Mouse (Mus musculus): ENCODE data around the gene Pars2.
A peak's percentile ranks its signal among the peaks of the same experiment; 100 is the strongest.

Gene Pars2

GRCm38 (mm10) chr4:106634086-106634479 is 16.8 kb upstream of the Pars2 start:
- no peak for DNase-seq (ENCODE audit: low spot score)

DNA sequence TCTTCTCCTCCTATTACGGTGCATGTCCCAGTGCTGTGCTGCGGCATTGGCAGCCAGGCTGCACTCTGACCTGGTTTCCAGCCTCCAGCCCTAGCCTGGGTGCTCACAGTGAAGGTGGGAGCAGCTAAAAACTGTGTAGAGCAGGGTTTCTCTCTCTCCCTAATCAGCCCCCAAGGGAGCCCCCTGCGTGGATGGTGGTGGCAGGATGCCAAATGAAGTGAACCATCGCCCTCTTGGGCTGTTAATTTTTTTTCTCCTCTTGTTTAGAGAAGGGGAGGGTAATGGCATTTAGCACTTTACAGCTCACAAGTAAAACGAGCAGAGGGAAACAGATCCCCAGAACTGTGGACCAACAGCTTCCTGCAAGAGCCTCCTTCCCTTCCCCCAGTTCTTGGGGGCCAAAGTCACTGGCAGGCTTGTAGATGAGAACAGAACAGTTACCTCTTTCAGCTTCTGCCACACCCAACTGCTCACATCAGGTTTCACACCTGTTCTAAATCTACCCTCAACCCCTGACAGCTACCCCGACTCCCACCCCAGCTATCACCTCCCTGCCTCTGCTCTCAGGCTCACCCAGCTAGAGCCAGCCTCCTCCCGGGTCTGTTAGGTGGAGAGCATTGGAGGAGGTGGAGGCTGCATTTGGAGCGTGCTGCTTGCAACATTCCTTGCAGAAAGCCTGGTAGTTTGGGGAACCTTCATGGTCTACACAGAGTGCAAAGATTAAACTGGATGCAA is 7.2 kb upstream of the Pars2 start:
- DNase-seq (ENCODE audit: low spot score): peak; percentile 37

DNA sequence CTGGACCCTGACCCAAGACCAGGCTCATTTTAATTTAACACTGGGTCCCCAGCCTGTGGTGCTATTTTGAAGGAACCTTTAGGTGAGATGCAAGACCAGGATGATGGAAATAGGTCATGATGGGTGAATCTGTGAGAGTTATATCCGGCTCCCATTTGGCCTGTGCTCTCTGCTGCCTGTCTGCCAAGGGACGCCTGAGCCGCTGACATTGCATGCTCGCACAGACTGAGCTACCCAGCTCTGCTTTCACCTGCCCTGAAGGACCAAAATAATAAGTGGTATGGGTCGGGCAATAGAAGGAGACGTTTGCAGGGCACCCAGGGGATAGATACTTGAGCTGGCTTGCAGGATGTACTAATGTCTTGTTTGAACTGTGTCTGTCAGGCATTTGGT is 6.7 kb upstream of the Pars2 start:
- no peak for DNase-seq (ENCODE audit: low spot score)

GRCm38 (mm10) chr4:106645797-106646196 is 5.1 kb upstream of the Pars2 start:
- no peak for DNase-seq (ENCODE audit: low spot score)

- DNase-seq (ENCODE audit: low spot score): no peak
These were observed 3.7 kb upstream of the Pars2 start for GRCm38 (mm10) chr4:106647137-106647536.

GRCm38 (mm10) chr4:106652546-106652945 is 1.7 kb downstream of the Pars2 start:
- DNase-seq (ENCODE audit: low spot score): no peak

DNA sequence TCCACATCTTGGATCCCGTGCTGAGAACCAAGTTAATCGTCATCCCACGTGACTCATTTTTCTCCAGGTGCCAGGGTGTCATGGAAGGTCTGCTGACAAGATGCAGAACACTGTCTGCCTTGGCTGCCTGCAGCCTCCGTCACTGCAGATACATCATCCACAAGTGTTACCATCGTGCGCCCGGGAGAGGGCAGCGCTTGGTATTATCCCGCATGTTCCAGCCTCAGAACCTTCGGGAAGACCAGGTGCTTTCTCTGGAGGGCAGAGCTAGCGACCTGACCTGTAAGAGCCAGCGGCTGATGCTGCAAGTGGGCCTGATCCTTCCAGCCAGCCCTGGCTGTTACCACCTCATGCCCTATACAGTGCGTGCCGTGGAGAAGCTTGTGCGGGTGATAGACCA is 2.2 kb downstream of the Pars2 start:
- DNase-seq (ENCODE audit: low spot score): no peak

GRCm38 (mm10) chr4:106655681-106656080 is 4.8 kb downstream of the Pars2 start:
- no peak for DNase-seq (ENCODE audit: low spot score)

- no peak for DNase-seq (ENCODE audit: low spot score)
These were observed 13.1 kb downstream of the Pars2 start for GRCm38 (mm10) chr4:106663956-106664470.

DNA sequence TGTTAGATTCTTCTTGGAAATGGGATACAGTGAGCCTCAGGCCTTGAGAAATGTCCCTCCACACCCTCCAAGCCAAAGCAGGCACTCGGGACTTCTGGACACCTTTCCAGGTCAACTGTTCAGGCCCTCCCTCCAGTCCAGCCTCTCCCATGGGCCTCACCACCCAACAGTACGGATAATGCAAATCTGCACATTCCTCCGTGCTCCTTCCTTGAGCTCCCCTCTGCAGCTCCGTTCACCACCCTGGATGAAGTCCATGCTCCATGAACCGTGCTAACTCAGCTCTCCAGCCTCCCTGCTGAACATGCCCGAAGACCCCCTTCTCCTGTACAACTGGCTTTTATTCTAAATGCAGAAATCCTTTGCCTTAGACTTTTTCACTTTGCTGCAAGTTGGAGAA is 13.8 kb downstream of the Pars2 start:
- DNase-seq (ENCODE audit: low spot score): no peak

GRCm38 (mm10) chr4:106665269-106665668 is 14.4 kb downstream of the Pars2 start:
- DNase-seq (ENCODE audit: low spot score): peak; percentile 63

DNA sequence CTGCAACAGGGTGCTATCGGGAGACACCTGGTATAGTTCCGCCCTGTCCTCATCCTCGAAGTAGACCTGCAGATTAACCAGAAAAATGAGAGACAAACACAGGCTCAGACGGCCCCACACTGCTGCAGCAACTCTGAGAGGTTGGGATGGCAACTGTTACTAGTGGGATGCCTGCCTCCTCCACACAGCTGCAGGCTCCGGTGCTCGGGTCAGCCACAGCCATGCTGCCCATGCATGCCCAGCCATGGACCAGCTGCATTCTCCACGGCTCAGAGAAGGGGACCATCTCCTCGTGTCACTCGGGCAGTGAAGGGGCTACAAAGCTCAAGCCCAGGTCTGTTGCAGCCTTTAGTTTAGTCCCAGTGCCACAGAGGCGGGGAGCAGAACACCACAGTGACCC is 14.8 kb downstream of the Pars2 start:
- no peak for DNase-seq (ENCODE audit: low spot score)

DNA sequence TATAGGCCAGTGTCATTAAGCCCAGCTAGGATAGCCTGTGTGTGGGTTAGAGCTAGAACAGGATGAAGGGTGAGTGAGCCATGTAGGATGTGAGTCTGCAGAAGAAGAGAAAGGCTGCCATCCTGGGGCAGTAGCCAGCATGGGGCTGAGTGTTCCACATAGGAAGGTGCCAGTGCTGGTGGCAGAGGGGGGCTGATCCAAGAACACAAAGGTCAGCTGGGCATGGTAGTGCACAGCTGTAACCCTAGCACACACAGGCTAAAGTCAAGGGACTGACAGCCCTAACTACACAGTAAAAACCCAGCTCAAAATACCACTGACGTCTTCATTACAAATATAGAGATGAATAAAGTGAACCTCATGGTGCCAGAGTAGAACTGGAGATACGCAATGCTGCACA is 15.7 kb downstream of the Pars2 start:
- DNase-seq (ENCODE audit: low spot score): no peak

- no peak for DNase-seq (ENCODE audit: low spot score)
These were observed 25.9 kb downstream of the Pars2 start for GRCm38 (mm10) chr4:106676749-106677148.

DNA sequence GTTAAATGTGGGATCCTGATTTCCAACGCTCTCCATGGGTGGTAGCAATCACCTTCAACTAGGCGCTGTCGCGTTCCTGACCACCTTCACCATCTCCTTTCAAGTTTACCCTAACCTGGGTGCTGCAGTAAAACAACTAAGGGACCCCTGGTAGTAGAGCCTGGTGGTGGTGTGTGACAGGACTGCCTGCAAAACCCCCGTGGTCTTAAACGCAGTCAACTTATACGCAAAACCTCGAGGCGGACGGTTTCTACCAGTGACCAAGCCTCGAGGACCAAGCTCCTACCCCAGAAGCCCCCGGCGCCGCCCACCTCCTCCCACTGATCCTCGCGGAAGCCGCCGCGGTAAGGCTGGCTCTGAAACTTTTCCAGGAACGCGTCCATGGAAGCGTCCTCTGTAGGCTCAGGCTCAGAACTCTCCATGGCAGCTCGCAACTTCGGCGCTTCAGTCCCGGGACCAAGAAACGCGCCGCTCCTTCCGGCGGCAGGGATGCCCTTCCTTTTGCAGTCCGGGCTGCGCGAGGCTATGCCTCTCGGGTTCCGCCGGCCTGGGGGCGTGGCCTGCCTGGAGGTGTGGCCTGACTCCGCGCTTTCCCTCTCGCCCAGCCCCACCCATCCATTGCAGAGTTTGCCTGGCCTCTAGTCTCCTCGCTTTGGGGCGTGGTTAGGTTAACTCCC is 27.7 kb downstream of the Pars2 start, which contains the start of gene Ttc4:
Ttc4 (minus strand) TSS at position 503 of the 677 bp plus-strand sequence.
- peak; percentile 90 for DNase-seq (ENCODE audit: low spot score)

DNA sequence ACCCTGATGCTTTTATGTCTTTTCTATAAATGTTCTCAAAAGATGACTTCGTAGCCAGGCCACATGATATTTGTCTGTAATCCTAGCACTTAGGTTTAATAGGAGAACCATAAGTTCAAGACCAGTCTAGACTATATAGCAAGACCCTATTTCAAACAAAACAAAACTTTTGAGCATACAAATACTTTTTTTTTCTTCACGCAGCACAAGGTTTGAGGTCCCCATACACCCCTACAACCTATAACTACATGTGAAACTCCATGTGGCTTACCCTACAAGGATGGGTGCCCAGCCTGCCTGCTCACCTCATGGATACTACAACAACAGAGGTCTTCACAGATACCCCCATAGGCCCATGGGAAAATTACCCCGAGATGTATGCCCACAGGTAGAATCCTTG is 28.3 kb downstream of the Pars2 start:
- DNase-seq (ENCODE audit: low spot score): no peak

DNA sequence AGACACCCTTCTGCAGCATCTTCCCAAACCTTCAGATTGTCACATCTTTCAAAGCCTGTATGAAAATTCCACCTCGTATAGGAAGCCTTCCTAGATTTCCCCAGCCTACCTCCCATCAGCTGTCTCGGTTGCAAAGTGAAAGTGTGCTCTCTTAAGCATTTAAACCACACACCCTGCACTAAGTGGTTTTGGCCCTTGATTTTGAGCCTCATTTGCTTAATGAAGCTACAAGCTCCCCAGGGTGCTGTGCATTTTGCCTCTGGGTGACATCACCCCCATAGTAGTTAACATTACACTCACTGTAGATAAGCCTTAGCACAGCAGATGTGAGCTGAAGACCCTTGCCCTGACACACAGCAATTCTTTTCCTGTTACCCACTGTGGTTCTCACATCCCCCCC is 30.1 kb downstream of the Pars2 start:
- no peak for DNase-seq (ENCODE audit: low spot score)

DNA sequence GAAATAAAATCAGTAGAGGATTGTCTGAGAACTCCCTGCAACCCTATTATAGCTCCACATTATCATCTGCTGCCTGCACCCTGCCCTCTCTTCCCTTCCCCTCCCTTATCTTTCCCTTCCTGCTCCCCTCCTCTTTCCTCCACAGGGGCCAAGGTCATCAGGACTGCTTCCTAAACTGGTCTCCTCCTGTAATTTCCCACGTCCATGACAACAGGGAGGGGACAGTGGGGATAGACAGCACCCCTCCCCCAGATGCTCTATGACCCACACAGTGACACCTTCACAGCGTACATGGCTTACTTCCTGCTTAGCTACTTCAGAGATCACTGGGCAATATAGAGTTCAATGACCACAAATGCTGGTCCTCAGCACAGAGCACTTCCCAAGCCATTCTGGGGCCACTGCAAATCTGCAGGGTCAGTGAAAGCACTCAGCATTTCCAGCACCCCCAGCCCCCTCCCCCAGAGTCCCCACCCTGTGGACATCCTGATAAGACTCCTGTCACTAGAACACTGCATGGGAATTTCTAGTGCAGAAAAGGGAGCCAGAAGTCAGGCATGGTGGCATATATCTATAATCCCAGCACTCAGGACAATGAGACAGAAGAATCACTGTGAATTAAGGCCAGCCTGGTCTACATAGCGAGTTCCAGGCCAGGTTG is 37.9 kb downstream of the Pars2 start:
- DNase-seq (ENCODE audit: low spot score): no peak

- no peak for DNase-seq (ENCODE audit: low spot score)
These were observed 43.1 kb downstream of the Pars2 start for GRCm38 (mm10) chr4:106693841-106694430.

GRCm38 (mm10) chr4:106699989-106700388 is 49.1 kb downstream of the Pars2 start:
- peak; percentile 18 for DNase-seq (ENCODE audit: low spot score)

GRCm38 (mm10) chr4:106700798-106701197 is 49.9 kb downstream of the Pars2 start:
- DNase-seq (ENCODE audit: low spot score): no peak

DNA sequence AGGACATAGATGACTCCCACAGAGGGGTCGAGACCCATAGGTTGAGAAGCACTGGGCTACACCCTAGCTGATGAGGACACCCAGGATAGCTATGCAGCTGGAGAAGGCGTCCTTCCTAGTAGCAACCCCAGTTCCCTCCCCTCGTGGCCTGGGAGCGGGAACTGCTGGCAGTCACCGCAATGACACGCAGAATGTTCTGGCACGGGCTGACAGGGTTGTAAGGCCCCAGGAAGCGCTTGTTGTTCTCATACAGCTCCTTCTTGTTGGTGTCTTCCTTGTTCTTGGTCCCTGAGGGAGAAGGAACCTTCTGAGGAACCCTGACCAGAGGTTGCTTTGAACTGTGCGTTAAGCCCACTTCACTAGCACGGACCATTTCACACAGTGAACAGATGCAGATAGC is 53.1 kb downstream of the Pars2 start:
- no peak for DNase-seq (ENCODE audit: low spot score)

DNA sequence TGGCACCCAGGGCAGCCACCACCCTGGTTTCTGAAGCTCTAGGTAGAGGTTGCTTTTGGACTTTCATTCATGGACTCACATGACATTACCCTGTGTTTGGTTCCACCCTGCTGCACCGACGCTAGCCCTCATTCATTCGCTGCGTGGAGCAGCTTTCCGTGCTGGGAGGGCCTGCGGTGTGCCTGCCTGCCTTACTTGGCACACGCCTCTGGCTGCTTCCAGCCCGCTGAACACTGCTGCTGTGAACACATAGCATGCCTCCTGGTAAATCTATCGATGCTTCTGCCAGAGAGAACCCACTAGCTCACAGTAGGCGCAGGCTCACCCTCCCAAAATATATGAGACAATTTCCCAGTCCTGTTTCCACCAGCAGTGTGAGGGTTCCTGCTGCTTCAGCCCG is 53.5 kb downstream of the Pars2 start:
- no peak for DNase-seq (ENCODE audit: low spot score)

All from adipocyte (in vitro differentiated cells).